Mouse (Mus musculus): ENCODE measurements around the gene Daw1. TPM values are rescaled to one million over a fixed set of nuclear protein-coding genes. Genes with fewer than 3 reads are reported as not detected.

Daw1 gene
- 0.11 TPM in 1 of 2 replicates, not detected in the other for polyA plus RNA-seq (2014; fragmentation: Nextera tagmentation; extraction: Ambion mirVana)

GRCm38 (mm10) chr1:83159603-83160002 is at the start of gene Daw1:
Gene Daw1 (plus strand): TSS chr1:83159752.
- ATAC-seq (ENCODE audit: insufficient number of reproducible peaks, low FRiP score, low TSS enrichment, low read depth) (peak; percentile 93), DNase-seq (ENCODE audit: low spot score) (peak; percentile 91)
- H3K36me3 ChIP-seq (ENCODE audit: control insufficient read depth, insufficient read depth, low read length): no peaks in the 10 kb centered on the region
- H3K9ac ChIP-seq (ENCODE audit: low read length): peak within 1 kb of the TSS; percentile 44; the same call in 1 of the 2 replicates
- no peak within 1 kb of the TSS for H3K27ac ChIP-seq (replicated peaks; ENCODE audit: low read depth, low read length)
- H3K9me3 ChIP-seq (ENCODE audit: control insufficient read depth, low read length): no peaks in the 10 kb centered on the region
- peak within 1 kb of the TSS; percentile 40 for H3K4me2 ChIP-seq (ENCODE audit: low read depth, severe bottlenecking)
- H3K4me3 ChIP-seq (ENCODE audit: low read depth, low read length): peak within 1 kb of the TSS; percentile 38
- 2% methylated on average over 16 of the region's 16 CpGs for WGBS
- no peaks in the 10 kb centered on the region for H3K4me1 ChIP-seq (ENCODE audit: control insufficient read depth, insufficient read depth, low read length)
- H3K27me3 ChIP-seq (ENCODE audit: control insufficient read depth, insufficient read depth, low read length): no peaks in the 10 kb centered on the region

GRCm38 (mm10) chr1:83110992-83111391 is 48.6 kb upstream of the Daw1 start:
- Histone ChIP-seq H3K9ac (ENCODE audit: low read length) (no peak overlapping the region), H3K27me3 (ENCODE audit: control insufficient read depth, insufficient read depth, low read length) (no peaks in the 10 kb centered on the region), H3K4me2 (ENCODE audit: low read depth, severe bottlenecking) (no peak overlapping the region), H3K4me1 (ENCODE audit: control insufficient read depth, insufficient read depth, low read length) (no peaks in the 10 kb centered on the region), H3K36me3 (ENCODE audit: control insufficient read depth, insufficient read depth, low read length) (no peaks in the 10 kb centered on the region), H3K9me3 (ENCODE audit: control insufficient read depth, low read length) (no peaks in the 10 kb centered on the region), H3K27ac (replicated peaks; ENCODE audit: low read depth, low read length) (no peak overlapping the region), H3K4me3 (ENCODE audit: low read depth, low read length) (no peak overlapping the region)
- DNase-seq (ENCODE audit: low spot score): no peak
- no peak for ATAC-seq (ENCODE audit: insufficient number of reproducible peaks, low FRiP score, low TSS enrichment, low read depth)

- WGBS: 73% methylated on average over 5 of the region's 5 CpGs
- no peak for ATAC-seq (ENCODE audit: insufficient number of reproducible peaks, low FRiP score, low TSS enrichment, low read depth)
Measured at GRCm38 (mm10) chr1:83111726-83112125, 47.8 kb upstream of the Daw1 start.

GRCm38 (mm10) chr1:83116447-83117137 is 43.0 kb upstream of the Daw1 start, which contains the start of gene Ccl20:
Gene Ccl20 (plus strand): TSS chr1:83116766.
- Histone ChIP-seq H3K4me1 (ENCODE audit: control insufficient read depth, insufficient read depth, low read length) (no peaks in the 10 kb centered on the region), H3K9ac (ENCODE audit: low read length) (no peak within 1 kb of the TSS), H3K4me2 (ENCODE audit: low read depth, severe bottlenecking) (no peak within 1 kb of the TSS), H3K36me3 (ENCODE audit: control insufficient read depth, insufficient read depth, low read length) (no peaks in the 10 kb centered on the region), H3K27ac (replicated peaks; ENCODE audit: low read depth, low read length) (no peak within 1 kb of the TSS), H3K27me3 (ENCODE audit: control insufficient read depth, insufficient read depth, low read length) (no peaks in the 10 kb centered on the region), H3K9me3 (ENCODE audit: control insufficient read depth, low read length) (no peaks in the 10 kb centered on the region), H3K4me3 (ENCODE audit: low read depth, low read length) (no peak within 1 kb of the TSS)
- DNase-seq (ENCODE audit: low spot score) (no peak), ATAC-seq (ENCODE audit: insufficient number of reproducible peaks, low FRiP score, low TSS enrichment, low read depth) (no peak)
- 35% methylated on average over 8 of the region's 8 CpGs for WGBS

More at GRCm38 (mm10) chr1:83111726-83112125, 47.8 kb upstream of the Daw1 start:
- no peak overlapping the region for H3K9ac ChIP-seq (ENCODE audit: low read length)
- no peaks in the 10 kb centered on the region for H3K9me3 ChIP-seq (ENCODE audit: control insufficient read depth, low read length)
- H3K4me1 ChIP-seq (ENCODE audit: control insufficient read depth, insufficient read depth, low read length): no peaks in the 10 kb centered on the region
- H3K4me3 ChIP-seq (ENCODE audit: low read depth, low read length): no peak overlapping the region
- no peaks in the 10 kb centered on the region for H3K27me3 ChIP-seq (ENCODE audit: control insufficient read depth, insufficient read depth, low read length)
- no peak overlapping the region for H3K27ac ChIP-seq (replicated peaks; ENCODE audit: low read depth, low read length)
- DNase-seq (ENCODE audit: low spot score): no peak
- H3K36me3 ChIP-seq (ENCODE audit: control insufficient read depth, insufficient read depth, low read length): no peaks in the 10 kb centered on the region
- H3K4me2 ChIP-seq (ENCODE audit: low read depth, severe bottlenecking): no peak overlapping the region

- ATAC-seq (ENCODE audit: insufficient number of reproducible peaks, low FRiP score, low TSS enrichment, low read depth) (no peak), DNase-seq (ENCODE audit: low spot score) (no peak)
- no peak overlapping the region for H3K4me2 ChIP-seq (ENCODE audit: low read depth, severe bottlenecking)
- H3K9me3 ChIP-seq (ENCODE audit: control insufficient read depth, low read length): no peaks in the 10 kb centered on the region
- H3K36me3 ChIP-seq (ENCODE audit: control insufficient read depth, insufficient read depth, low read length): no peaks in the 10 kb centered on the region
- H3K27ac ChIP-seq (replicated peaks; ENCODE audit: low read depth, low read length): no peak overlapping the region
- WGBS: 94% methylated on average over 3 of the region's 3 CpGs
- H3K4me1 ChIP-seq (ENCODE audit: control insufficient read depth, insufficient read depth, low read length): no peaks in the 10 kb centered on the region
- H3K4me3 ChIP-seq (ENCODE audit: low read depth, low read length): no peak overlapping the region
- H3K27me3 ChIP-seq (ENCODE audit: control insufficient read depth, insufficient read depth, low read length): no peaks in the 10 kb centered on the region
- no peak overlapping the region for H3K9ac ChIP-seq (ENCODE audit: low read length)
Measured at GRCm38 (mm10) chr1:83117217-83117616, 42.3 kb upstream of the Daw1 start.

GRCm38 (mm10) chr1:83117661-83118060 is 41.9 kb upstream of the Daw1 start:
- no peak overlapping the region for H3K4me3 ChIP-seq (ENCODE audit: low read depth, low read length)
- no peak for ATAC-seq (ENCODE audit: insufficient number of reproducible peaks, low FRiP score, low TSS enrichment, low read depth)
- WGBS: 88% methylated on average over 7 of the region's 7 CpGs
- H3K27ac ChIP-seq (replicated peaks; ENCODE audit: low read depth, low read length): no peak overlapping the region
- no peak overlapping the region for H3K4me2 ChIP-seq (ENCODE audit: low read depth, severe bottlenecking)
- no peaks in the 10 kb centered on the region for H3K9me3 ChIP-seq (ENCODE audit: control insufficient read depth, low read length)
- H3K9ac ChIP-seq (ENCODE audit: low read length): no peak overlapping the region
- H3K4me1 ChIP-seq (ENCODE audit: control insufficient read depth, insufficient read depth, low read length): no peaks in the 10 kb centered on the region
- DNase-seq (ENCODE audit: low spot score): no peak
- H3K36me3 ChIP-seq (ENCODE audit: control insufficient read depth, insufficient read depth, low read length): no peaks in the 10 kb centered on the region
- no peaks in the 10 kb centered on the region for H3K27me3 ChIP-seq (ENCODE audit: control insufficient read depth, insufficient read depth, low read length)

- H3K9ac ChIP-seq (ENCODE audit: low read length): no peak overlapping the region
- no peak overlapping the region for H3K27ac ChIP-seq (replicated peaks; ENCODE audit: low read depth, low read length)
- H3K27me3 ChIP-seq (ENCODE audit: control insufficient read depth, insufficient read depth, low read length): no peaks in the 10 kb centered on the region
- no peak overlapping the region for H3K4me2 ChIP-seq (ENCODE audit: low read depth, severe bottlenecking)
- ATAC-seq (ENCODE audit: insufficient number of reproducible peaks, low FRiP score, low TSS enrichment, low read depth) (no peak), DNase-seq (ENCODE audit: low spot score) (no peak)
- no peak overlapping the region for H3K4me3 ChIP-seq (ENCODE audit: low read depth, low read length)
- no peaks in the 10 kb centered on the region for H3K9me3 ChIP-seq (ENCODE audit: control insufficient read depth, low read length)
- H3K4me1 ChIP-seq (ENCODE audit: control insufficient read depth, insufficient read depth, low read length): no peaks in the 10 kb centered on the region
- no peaks in the 10 kb centered on the region for H3K36me3 ChIP-seq (ENCODE audit: control insufficient read depth, insufficient read depth, low read length)
Measured at GRCm38 (mm10) chr1:83119903-83120302, 39.6 kb upstream of the Daw1 start.

GRCm38 (mm10) chr1:83120312-83120711 is 39.2 kb upstream of the Daw1 start:
- Histone ChIP-seq H3K9me3 (ENCODE audit: control insufficient read depth, low read length) (no peaks in the 10 kb centered on the region), H3K27ac (replicated peaks; ENCODE audit: low read depth, low read length) (no peak overlapping the region), H3K36me3 (ENCODE audit: control insufficient read depth, insufficient read depth, low read length) (no peaks in the 10 kb centered on the region), H3K27me3 (ENCODE audit: control insufficient read depth, insufficient read depth, low read length) (no peaks in the 10 kb centered on the region), H3K9ac (ENCODE audit: low read length) (no peak overlapping the region), H3K4me1 (ENCODE audit: control insufficient read depth, insufficient read depth, low read length) (no peaks in the 10 kb centered on the region), H3K4me2 (ENCODE audit: low read depth, severe bottlenecking) (no peak overlapping the region), H3K4me3 (ENCODE audit: low read depth, low read length) (no peak overlapping the region)
- no peak for ATAC-seq (ENCODE audit: insufficient number of reproducible peaks, low FRiP score, low TSS enrichment, low read depth)
- no peak for DNase-seq (ENCODE audit: low spot score)
- WGBS: 83% methylated on average over 3 of the region's 3 CpGs

GRCm38 (mm10) chr1:83123201-83123600 is 36.4 kb upstream of the Daw1 start:
- WGBS: 97% methylated on average over 2 of the region's 2 CpGs

More at GRCm38 (mm10) chr1:83123201-83123600, 36.4 kb upstream of the Daw1 start:
- no peaks in the 10 kb centered on the region for H3K36me3 ChIP-seq (ENCODE audit: control insufficient read depth, insufficient read depth, low read length)
- H3K9ac ChIP-seq (ENCODE audit: low read length): no peak overlapping the region
- DNase-seq (ENCODE audit: low spot score) (no peak), ATAC-seq (ENCODE audit: insufficient number of reproducible peaks, low FRiP score, low TSS enrichment, low read depth) (no peak)
- no peak overlapping the region for H3K4me3 ChIP-seq (ENCODE audit: low read depth, low read length)
- no peaks in the 10 kb centered on the region for H3K9me3 ChIP-seq (ENCODE audit: control insufficient read depth, low read length)
- H3K27ac ChIP-seq (replicated peaks; ENCODE audit: low read depth, low read length): no peak overlapping the region
- H3K27me3 ChIP-seq (ENCODE audit: control insufficient read depth, insufficient read depth, low read length): no peaks in the 10 kb centered on the region
- no peak overlapping the region for H3K4me2 ChIP-seq (ENCODE audit: low read depth, severe bottlenecking)
- H3K4me1 ChIP-seq (ENCODE audit: control insufficient read depth, insufficient read depth, low read length): no peaks in the 10 kb centered on the region
